Mouse (Mus musculus) urinary bladder, postnatal 36 days (tissue): ENCODE results near the gene Csnk1e.
A peak's percentile ranks its signal among the peaks of the same experiment; 100 is the strongest.
"Not testable (repeated sequence)": the region's sequence is repeated elsewhere in the genome, so short reads cannot be mapped to it uniquely, and the experiment has no call there.

ENCODE experiments used
- DNase-seq, 2 experiments: peaks; one replicate each; pipeline ENCODE4 v3.0.0; 2022; ENCODE audit warnings: low spot score in 2 of 2, mixed read lengths in 1 of 2

The Csnk1e gene

DNA sequence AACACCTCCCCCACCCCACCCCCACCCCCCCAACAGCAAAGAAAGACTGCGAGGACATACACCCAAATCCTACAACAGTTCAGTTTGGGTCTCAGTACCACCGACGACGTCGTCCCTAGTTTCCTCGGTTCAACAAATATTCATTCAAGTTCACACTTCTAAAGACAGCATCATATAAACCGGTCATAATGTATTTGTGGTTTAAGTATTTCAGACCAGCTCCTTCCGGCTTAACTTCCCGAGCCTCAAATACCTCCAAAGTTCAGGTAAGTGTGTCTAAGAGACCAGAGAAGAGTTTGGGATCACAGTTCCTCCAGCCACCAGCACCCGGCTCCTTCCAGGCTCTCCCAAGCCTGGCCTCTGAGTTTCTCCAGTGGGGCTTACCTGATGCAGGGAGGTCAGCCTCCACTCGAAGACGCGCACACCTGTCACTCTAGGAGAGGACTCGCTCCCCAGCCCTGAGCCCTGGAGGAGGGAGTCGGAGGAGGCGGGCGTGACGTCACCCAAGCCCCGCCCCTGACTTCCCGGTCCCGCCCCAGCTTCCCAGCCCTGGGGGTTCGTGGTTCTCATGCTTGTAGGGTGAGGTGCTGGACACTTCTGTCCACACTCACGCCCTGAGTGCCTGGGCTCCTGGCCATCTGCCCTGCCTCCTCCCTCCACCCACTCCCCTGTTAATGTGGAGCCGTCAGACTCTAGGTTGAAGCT, at the start of gene Csnk1e:
Gene Csnk1e, minus strand, starts transcription at position 461 of the 705 bp plus-strand sequence.
- peak; percentile 63 to 74 for DNase-seq

DNA sequence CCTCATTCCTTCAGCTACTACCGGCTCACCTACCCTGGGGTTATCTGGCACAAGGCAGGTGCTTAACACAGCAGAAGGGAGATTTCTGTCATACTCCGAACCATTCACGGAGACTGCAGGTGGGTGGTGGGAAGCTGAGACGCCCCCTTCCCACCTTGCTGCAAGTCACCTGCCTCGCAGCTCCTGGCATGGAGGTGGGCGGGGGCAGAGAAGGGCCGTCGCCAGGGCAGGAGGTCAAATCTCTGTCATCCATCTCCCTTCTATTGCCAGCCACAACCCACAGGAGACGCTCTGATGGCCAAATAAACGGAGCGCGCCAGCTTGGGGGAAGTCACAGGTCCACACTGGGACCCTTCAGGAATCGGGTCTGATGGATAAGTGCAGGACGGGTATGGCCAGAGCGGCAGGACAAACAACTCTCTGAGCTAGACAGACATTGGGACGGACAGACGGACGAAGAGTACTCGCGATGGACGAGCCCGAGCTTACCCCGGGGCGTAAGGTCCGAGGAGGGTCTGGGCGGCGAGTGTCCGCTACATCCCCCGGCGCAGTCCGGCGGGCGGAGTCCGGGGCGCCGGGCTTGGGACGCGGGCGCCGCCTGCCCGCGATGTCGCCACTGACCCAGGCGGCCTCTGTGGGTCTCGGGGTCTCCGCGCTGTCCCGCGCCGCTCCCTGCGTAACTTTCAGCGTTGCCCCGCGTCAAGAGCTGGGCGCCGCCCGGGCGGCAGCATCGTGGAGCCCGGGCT, 49.5 kb upstream of the Csnk1e start, which contains the start of gene Kcnj4:
Gene Kcnj4, minus strand, starts transcription at position 535 of the 746 bp plus-strand sequence.
- no peak for DNase-seq

DNA sequence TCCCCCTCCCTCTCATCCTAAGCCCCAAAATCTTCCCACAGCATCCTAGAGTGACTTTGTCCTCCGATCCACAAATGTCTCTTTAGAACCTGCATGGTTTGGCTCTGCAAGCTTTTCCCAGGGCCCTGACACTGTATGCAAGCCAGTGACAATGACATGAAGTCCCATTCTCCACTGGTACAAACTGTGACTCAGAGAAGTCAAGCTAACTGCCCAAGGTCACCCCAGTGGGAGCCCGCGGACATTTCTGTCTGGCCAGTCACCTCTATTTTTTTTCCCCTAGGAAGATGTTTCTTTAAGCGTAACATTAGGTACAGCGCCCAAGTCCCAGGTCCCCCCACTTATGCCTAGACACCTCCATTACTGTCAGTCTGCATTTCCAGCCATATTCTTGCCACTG, 48.1 kb upstream of the Csnk1e start:
- DNase-seq, result no peak

DNA sequence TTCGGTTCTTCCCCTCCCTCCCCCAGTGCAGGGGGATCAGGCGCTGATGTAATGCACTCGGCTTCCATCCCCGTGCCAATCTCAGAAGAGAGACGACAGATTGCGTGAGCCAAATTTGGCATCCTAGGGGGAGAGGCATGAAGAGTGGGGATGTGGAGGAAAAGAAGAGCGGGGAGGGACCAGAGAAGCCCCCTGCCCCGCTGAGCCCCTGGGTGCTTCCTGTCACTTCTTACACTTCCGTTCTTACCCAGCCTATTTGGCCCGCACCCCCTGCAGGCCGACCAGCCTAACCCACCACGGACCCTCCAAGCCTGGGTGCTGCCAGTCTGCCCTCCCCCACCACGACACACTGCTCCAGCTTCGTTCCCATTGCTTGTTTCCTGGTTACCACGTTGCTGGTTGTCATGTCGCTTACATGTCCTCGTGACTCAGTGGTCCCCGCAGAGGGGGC, 47.5 kb upstream of the Csnk1e start:
- no peak for DNase-seq

DNA sequence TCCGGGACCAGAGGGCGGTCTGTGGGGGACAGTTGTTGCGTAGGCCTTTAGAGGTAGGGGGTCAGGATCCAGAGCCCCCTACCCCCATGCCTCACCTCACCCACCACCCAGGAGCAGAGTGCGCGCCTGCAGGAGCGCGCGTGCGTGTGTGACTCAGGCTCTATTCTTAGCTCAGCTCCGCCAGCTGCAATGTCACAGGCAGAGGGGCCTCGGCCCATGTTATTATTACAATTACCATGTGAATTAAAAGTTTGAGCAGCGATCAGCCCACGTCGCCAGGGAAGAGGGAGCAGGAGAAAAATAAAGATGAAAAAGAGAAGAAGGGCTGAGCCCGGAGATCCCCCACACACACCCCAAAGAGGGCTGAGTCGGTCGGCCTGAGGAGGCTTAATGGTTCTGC, 44.7 kb upstream of the Csnk1e start:
- no peak for DNase-seq

DNA sequence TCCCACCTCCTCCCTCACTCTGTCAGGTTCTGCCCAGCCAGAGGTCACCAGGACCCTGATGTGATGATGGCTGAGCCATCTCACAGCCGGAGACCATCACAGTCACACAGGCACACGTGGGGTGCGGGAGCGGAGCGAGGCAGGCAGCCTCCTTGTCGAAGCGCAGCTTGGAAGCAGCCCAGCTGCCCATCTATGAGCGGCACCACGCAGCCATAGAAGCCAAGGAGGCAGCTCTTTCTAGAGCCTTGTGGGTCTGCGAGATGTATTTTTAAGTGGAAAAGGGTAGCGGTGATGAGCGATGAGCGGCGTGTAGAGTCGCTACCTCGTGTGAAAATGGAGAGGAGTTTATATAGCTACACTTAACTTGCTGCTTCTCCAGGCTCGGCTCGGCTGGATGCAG, 38.2 kb upstream of the Csnk1e start:
- no peak for DNase-seq

DNA sequence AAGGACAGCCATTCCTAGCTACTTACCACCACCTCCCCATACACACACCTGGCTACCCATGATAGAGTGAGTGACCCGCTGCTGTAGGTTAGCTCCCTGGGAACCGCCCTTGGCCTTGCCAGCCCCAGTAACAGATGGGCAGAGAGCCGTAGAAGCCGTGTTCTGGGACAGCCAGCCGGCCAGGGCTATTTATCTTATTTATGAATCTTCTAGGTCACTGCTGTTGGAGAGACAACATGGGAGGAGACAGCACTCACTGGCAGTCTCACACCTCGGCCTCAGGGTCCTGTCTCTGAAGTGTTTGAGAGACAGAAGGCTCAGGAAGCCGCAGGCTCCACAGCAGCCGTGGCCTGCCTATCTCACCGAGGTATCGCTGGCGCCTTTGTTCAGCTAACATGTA, 34.1 kb upstream of the Csnk1e start:
- DNase-seq, result no peak

DNA sequence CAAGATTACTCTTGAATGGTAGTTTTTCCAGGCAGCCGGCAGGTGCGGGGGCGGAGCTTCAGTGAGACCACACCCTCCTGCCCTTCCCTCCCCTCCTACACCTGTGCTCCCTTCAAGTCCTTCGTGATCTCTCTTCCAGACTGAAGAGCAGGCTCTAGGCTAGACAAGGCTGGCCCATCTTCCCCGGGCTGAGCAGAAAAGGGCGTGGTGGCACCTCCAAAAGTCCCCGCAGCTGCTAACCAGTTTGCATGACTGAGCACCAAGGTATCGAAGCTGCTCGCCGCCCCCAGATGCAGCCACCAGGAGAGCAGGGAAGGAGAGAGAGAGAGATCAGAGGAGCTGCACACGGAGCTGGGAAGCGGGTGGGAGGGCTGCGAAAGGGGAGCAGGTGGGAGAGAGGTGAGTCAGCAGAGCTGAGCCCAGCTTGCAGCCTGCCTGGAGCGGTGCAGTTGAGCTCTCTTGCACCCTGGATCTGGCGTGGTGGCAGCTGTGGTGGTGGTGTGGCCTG, 25.9 kb upstream of the Csnk1e start:
- DNase-seq, result no peak

DNA sequence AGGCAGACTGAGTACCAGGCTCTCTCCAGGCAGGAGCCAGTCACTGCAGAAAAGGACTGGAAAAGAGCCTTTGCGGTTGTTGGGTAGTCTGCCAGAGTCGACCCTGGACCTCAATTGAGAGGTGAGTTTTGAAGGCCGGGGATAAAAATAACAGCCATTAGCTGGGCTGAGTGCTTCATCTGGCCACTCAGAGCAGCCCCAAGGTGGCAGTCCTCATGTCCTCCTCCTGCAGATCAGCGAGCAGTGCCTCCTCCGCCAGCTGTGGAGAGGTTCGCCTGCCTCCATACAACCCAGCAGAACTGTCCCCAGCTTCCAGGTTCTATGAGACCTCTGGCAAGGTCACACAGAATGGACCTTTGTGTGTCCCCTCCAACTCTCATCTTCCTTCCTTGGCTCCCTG, 21.9 kb upstream of the Csnk1e start:
- DNase-seq, result no peak

DNA sequence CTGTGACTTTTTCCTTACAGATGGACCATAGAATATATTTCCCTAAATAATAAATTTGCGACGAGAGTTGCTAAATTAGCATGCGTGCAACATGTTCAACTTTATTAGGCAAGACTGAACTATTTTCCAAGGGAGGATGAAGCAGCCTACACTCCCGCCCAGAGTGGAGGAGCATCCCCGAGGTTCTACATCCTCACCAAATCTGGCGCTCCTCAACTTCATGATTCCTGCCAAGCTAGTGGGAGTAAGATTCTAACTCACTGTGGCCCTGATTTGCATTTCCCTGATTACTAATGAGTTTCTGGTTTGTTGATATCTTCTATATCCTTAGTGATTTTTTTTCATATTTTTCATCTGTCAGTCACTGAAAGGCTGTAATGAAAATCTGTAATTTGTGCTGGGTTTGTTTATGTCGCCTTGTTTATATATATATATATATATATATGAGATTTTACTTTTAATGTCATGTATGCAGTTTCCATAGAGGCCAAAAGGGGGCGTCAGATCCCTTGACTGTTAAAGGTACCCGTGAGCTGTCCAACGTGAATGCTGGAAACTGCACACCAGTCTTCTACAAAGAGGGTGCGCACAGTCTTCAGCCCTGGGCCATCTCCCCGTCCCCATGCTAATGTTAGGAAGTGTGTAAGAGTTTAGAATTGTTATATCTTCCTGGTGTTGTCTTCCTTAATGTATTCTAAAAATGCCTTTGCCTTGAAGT, 18.4 kb upstream of the Csnk1e start:
- DNase-seq, result no peak

DNA sequence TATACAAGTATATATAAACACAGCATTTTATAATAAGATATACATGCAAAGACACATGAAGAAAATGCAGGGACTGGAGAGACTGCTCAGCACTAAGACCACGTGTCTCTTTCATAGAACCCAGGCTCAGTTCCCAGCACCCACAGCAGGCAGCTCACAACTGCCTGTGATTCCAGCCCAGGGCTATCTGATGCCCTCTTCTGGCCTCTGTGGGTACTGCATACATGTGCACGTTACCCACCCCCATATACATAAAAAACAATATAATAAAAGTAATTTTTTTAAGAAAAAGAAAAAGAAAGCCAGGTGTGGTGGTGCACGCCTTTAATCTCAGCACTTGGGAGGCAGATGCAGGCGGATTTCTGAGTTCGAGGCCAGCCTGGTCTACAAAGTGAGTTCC, 17.7 kb upstream of the Csnk1e start:
- no peak for DNase-seq

DNA sequence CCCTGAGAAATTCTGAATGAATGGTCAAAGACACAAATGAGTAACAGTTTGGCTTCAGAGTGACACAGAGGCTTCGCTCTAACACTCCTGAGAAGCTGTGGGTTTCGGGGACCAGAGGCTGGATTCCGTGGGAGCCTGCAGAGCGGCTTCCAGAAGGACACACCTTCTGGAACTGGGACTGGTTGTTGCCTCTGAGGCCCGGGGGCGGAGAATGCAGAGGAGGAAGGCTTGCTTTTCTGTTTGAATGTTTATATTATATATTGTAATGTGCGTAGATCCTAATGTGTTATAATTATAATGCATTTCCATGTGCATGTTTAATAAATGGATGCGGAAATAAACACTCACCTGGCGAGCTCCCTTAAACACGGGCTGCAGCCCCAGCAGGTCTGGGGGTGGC, 15.7 kb upstream of the Csnk1e start:
- DNase-seq, result no peak

DNA sequence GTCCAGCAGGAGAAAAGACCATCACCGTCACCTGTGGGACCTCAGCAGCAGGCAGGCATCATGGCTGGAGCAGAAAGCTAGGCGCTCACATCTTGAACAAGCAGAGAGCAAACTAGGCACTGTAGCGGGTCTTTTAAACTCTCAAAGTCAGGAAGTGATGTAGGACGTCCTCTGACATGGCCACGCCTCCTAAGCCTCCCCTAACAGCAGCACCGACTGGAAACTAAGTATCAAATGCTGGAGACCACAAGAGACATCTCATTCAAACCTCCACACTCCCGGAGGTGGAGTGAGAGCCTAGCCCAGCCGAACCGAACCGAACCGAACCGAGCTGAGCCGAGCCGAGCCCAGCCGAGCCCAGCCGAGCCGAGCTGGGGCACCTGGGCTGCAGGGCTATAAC, 15.2 kb upstream of the Csnk1e start:
- no peak for DNase-seq

DNA sequence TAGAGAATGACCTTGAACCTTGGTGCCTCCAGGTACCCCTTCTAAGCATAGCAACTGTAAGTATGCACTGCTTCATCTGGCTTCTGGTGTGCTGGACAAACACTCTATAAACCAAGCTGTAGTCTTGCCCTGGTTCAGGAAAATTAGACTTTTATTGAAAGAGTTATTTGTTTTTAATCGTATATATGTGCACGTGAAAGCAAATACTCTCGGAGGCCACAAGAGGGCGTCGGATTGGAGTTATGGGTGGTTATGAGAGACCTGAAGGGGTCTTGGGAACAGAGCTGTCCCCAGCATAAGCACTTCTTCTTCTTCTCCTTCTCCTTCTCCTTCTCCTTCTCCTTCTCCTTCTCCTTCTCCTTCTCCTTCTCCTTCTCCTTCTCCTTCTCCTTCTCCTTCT, 14.2 kb upstream of the Csnk1e start:
- no peak for DNase-seq

DNA sequence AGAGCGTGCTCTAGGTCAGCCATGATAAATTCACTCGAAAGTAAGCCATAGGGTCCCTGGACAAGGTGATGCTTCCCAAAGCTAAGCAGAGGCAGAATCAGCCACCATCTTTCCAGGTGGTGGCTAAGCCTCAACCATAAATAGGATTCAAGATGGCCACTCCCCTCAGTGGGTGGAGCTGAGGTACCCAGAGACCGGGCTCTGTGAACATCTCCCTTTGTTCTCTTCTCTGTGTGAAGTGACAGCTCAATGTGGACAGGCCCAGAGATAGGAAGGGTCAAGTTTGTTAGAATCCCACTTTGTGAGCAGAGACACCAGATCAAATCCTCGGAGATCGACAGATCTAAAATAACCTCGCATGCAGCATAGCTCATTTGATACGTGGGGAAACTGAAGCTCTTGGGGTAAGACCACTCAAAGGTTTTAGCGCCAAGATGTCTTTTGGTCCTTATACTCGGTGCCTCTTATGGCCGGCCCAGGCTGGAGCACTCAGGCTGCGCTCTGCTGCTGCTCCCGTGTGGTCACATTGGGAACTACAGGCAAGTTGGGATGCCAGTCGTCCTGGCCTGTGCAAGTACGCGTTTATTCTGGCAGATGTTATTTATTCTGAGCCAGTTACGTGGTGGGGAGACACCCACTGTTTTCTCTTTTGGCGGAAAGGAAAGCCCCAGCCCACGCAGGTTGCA, 11.4 kb upstream of the Csnk1e start:
- peak; percentile 83 to 85 for DNase-seq

DNA sequence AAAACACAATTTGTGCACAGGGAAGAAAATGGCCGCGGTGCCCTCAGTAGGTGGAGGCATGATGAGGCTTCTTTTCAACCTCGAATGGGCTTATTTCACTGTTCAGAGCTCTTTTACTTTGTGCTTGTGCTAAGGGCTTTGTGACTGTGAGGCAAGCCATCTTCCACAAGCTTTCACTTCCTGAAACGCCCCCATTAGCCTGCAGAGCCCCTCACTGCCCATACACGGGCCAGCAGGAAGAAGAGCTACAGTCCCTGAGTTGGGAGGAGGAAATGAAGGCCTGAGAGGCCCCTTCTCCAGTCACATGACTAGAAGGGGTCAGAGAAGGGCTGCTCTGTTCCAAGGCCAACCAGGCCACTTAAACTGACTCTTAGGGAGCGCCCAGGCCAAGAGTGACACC, 1.2 kb upstream of the Csnk1e start:
- DNase-seq, result no peak

DNA sequence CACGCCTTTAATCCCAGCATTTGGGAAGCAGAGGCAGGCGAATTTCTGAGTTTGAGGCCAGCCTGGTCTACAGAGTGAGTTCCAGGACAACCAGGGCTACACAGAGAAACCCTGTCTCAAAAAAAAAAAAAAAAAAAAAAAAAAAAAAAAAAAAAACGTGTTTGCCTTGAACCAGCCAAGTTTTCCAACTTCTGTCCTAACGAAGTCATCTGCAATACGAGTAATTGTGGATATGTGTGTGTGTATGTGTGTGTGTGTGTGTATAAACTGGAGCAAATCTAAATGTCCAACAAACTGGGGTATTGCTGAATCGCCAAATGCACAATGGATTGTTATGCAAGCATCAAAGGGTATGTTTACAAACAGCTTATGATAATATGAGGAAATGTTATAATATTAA, 738 bp upstream of the Csnk1e start:
- not testable (repeated sequence) for DNase-seq

DNA sequence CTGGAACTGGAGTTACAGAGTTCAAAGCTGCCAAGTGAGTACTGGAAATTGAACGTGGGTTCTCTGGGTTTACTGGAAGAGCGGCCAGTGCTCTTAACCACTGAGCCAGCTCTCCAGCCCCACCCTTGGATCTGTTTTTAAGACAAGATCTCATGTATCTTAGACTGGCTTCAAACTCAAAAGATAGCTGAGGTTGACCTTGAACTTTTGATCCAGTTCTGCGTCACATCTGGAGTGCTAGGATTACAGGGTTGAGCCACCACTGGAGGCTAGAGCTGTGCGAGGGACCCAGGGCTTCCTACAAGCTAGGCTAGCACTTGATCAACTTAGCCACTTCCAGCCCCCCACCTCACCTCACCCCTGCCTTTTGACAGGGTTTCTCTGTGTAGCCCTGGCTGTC, 1.5 kb downstream of the Csnk1e start:
- DNase-seq, result no peak

DNA sequence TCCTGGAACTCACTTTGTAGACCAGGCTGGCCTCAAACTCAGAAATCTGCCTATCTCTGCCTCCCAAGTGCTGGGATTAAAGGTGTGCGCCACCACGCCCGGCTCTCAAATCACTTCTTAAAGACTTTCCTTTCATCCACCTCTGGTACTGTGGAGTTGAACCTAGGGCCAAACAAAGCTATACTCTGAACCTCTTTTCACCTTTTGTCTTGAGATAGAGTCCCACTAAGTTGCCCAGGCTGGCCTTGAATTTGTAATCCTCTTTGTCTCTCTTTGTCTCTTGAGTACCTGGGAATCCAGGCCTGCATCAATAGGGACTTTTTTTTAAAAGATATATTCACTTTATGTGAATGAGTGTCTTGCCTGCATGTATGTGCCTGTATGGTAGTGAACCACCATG, 7.3 kb downstream of the Csnk1e start:
- no peak for DNase-seq

DNA sequence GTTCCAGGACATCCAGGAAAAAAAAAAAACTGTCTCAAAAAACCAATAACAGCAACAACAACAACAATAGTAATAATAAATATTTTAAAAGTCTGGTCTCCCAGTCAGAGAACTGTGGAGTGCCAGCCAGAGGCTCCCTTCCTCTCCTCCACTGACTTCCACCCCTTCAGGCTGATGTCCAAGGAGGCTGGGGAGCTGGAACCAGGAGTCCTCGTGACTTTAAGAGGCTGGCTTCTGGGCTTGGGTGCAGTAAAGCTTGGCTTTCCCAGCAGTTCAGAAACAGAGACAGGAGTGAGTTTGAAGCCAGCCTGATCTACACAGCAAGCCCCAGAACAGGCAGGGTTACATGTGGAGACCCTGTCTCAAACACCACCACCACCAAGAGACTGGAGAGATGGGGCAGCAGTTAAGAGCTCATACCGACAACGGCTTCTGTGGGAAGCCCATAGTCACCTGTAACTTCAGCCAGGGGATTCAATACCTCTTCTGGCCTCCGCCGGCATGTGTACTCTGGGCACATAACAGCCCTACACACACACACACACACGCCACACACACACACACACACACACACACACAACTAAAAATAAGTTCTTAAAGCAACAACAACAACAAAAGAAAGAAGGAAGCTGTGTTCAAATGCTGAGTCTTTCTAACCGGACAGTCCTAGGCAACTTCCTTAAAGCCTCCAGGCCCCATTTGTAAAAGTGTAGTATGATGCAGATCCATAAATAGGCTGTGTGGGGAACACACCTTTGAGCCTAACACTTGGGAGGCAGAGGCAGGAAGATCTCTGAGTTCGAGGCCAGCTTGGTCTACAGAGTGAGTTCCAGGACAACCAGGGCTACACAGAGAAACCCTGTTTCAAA, 9.3 kb downstream of the Csnk1e start:
- no peak for DNase-seq

DNA sequence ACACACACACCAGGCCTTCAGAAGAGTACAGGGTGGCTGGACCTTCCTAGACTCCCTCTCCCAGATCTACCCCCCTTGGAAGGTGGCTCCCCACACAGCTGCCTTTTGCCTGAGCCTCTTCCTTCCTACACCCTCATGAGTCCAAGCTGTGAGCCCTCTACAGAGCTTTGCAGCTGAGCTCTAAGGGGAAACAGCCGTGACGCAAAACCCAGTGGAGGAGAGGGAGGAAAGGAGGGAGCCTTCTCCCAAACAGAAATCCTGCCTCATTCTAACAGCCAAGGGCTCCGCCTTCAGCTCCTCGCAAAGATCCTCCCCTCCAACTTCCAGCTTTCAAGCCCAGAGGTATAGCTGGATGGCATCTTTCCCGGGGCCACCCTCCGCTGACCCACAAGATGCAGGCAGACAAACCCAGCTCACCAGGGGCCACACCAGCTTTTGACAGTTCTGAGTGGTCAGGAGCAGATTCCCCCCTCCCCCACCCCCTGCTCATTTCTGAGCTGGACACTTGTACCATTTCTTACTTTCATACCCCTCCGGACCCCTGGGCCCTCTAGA, 11.4 kb downstream of the Csnk1e start:
- no peak for DNase-seq
